Mouse (Mus musculus) CH12.LX (cell line): ENCODE measurements around the gene Espl1. TPM values are rescaled to one million over a fixed set of nuclear protein-coding genes. Genes with fewer than 3 reads are reported as not detected.

Experiments
- DNase-seq: peaks from one replicate; pipeline ENCODE4 v3.0.0-alpha.2; 2013; ENCODE audit errors: extremely low read depth
- H3K27ac ChIP-seq: 2 replicates; pipeline ENCODE4 v1.5.1; 2012; ENCODE audit warnings: low read depth, mild to moderate bottlenecking, control low read depth, moderate library complexity; ENCODE audit not compliant: insufficient read depth
- H3K27me3 ChIP-seq: replicated peaks from 2 replicates; pipeline ENCODE3; 2012; ENCODE audit warnings: inconsistent platforms
- H3K36me3 ChIP-seq, 2 experiments: replicated peaks in 1 of 2; 2 replicates each; pipeline versions ENCODE3 to v1.6.1; 2012; ENCODE audit warnings: inconsistent platforms in 1 of 2, low read length in 1 of 2, mild to moderate bottlenecking in 1 of 2, mixed read lengths in 1 of 2, moderate library complexity in 1 of 2; ENCODE audit not compliant: control insufficient read depth in 1 of 2, insufficient read depth in 1 of 2
- H3K4me1 ChIP-seq, 2 experiments: 2 replicates each; pipeline ENCODE4 v1.6.1; 2012; ENCODE audit warnings: inconsistent platforms in 1 of 2, moderate library complexity in 1 of 2; ENCODE audit not compliant: insufficient read depth in 2 of 2, control insufficient read depth in 1 of 2
- H3K4me2 ChIP-seq: 2 replicates; pipeline ENCODE4 v1.6.1; 2012; ENCODE audit warnings: low read depth, mild to moderate bottlenecking, control low read depth; ENCODE audit not compliant: poor library complexity, insufficient read depth, severe bottlenecking
- H3K4me3 ChIP-seq, 3 experiments: fragments of 150-350 bp in 1 of 3; sonication (generic) in 1 of 3; replicated peaks in 1 of 3; 2 replicates each; pipeline versions ENCODE3 to v1.5.1; 2011 to 2012; ENCODE audit warnings: low read depth in 2 of 3, low read length in 2 of 3, mild to moderate bottlenecking in 2 of 3, moderate library complexity in 2 of 3, control low read depth in 1 of 3, improper control_type of control experiment in 1 of 3, inconsistent platforms in 1 of 3, mixed read lengths in 1 of 3; ENCODE audit not compliant: poor library complexity in 1 of 3
- H3K79me2 ChIP-seq: replicated peaks from 2 replicates; pipeline ENCODE4 v1.6.1; 2012; ENCODE audit warnings: mild to moderate bottlenecking, moderate library complexity; ENCODE audit not compliant: control insufficient read depth, poor library complexity, insufficient read depth, severe bottlenecking; ENCODE audit errors: extremely low read depth
- H3K9ac ChIP-seq: 2 replicates; pipeline ENCODE4 v1.6.1; 2012; ENCODE audit warnings: low read depth, mild to moderate bottlenecking, control low read depth, moderate library complexity; ENCODE audit not compliant: insufficient read depth
- H3K9me3 ChIP-seq: replicated peaks from 2 replicates; pipeline ENCODE3; 2012; ENCODE audit warnings: low read length, inconsistent platforms, mixed read lengths
- CTCF ChIP-seq, 2 experiments: IDR thresholded peaks in 1 of 2; conservative IDR thresholded peaks in 1 of 2; 2 replicates each; pipeline ENCODE4 v1.5.1; 2011 to 2012; ENCODE audit warnings: low read depth in 2 of 2, low read length in 2 of 2, improper control_type of control experiment in 1 of 2, inconsistent platforms in 1 of 2, mild to moderate bottlenecking in 1 of 2, moderate library complexity in 1 of 2
- EP300 ChIP-seq: IDR thresholded peaks from 2 replicates; pipeline ENCODE4 v1.6.1; 2011; ENCODE audit warnings: low read length, improper control_type of control experiment
- ETS1 ChIP-seq: conservative IDR thresholded peaks from 2 replicates; pipeline ENCODE4 v1.6.1; 2012; ENCODE audit warnings: low read depth, mild to moderate bottlenecking, inconsistent platforms, low read length, improper control_type of control experiment, moderate library complexity
- MXI1 ChIP-seq: IDR thresholded peaks from 2 replicates; pipeline ENCODE4 v1.6.1; 2011; ENCODE audit warnings: mild to moderate bottlenecking, low read depth, low read length, improper control_type of control experiment
- MYC ChIP-seq: IDR thresholded peaks from 2 replicates; pipeline ENCODE4 v1.6.1; 2011; ENCODE audit warnings: low read depth, mild to moderate bottlenecking, improper control_type of control experiment, low read length
- POLR2AphosphoS2 ChIP-seq: IDR thresholded peaks from 2 replicates; pipeline ENCODE4 v1.6.1; 2011; ENCODE audit warnings: low read depth, low read length, improper control_type of control experiment
- RAD21 ChIP-seq: IDR thresholded peaks from 2 replicates; pipeline ENCODE4 v1.6.1; 2011; ENCODE audit warnings: low read depth, mild to moderate bottlenecking, low read length, improper control_type of control experiment, moderate library complexity
- SIN3A ChIP-seq: IDR thresholded peaks from 2 replicates; pipeline ENCODE4 v1.6.1; 2012; ENCODE audit warnings: low read length, improper control_type of control experiment, inconsistent platforms
- SMC3 ChIP-seq: IDR thresholded peaks from 2 replicates; pipeline ENCODE4 v1.6.1; 2011; ENCODE audit warnings: low read depth, low read length, improper control_type of control experiment
- USF1 ChIP-seq: IDR thresholded peaks from 2 replicates; pipeline ENCODE4 v1.6.1; 2014; ENCODE audit warnings: low read depth, mild to moderate bottlenecking, inconsistent platforms, low read length, improper control_type of control experiment
- USF2 ChIP-seq: conservative IDR thresholded peaks from 2 replicates; pipeline ENCODE4 v1.6.1; 2011; ENCODE audit warnings: low read depth, low read length, improper control_type of control experiment
- ZKSCAN1 ChIP-seq: IDR thresholded peaks from 2 replicates; pipeline ENCODE4 v1.6.1; 2012; ENCODE audit warnings: low read depth, inconsistent platforms, low read length, improper control_type of control experiment, borderline replicate concordance
- ZNF384 ChIP-seq: IDR thresholded peaks from 2 replicates; pipeline ENCODE4 v1.6.1; 2012; ENCODE audit warnings: low read depth, low read length, improper control_type of control experiment, inconsistent platforms
- dilution Hi-C: fragments of 300-500 bp; cut with MboI; formaldehyde crosslinking; loops from 2 replicates; pipeline ENCODE4 v1.14.3; 2020; ENCODE audit warnings: low sequenced_read_pairs; ENCODE audit not compliant: extremely low pct_unique_long_range_greater_than_20kb, extremely low pct_ligation_motif_present
- in situ Hi-C: fragments of 300-500 bp; cut with MboI; formaldehyde crosslinking; loops from 3 replicates; pipeline ENCODE4 v1.14.3; 2019; ENCODE audit warnings: low sequenced_read_pairs, low pct_ligation_motif_present, low pct_unique_long_range_greater_than_20kb, mixed read lengths
- polyA plus RNA-seq: library from polyadenylated mRNA; unstranded; fragments of >175 nt; gene quantifications from 2 replicates; pipeline ENCODE4 v1.2.1, GENCODE M21; 2012; ENCODE audit warnings: low read depth; ENCODE audit not compliant: insufficient read length
- total RNA-seq, 2 experiments: library from RNA; depleted of rRNA; stranded (reverse); fragments of 300-350 nt in 1 of 2; fragments of >200 nt in 1 of 2; gene quantifications; 2 replicates each; pipeline ENCODE4 v1.2.3; 2012 to 2014

Gene Espl1
- total and polyA plus RNA-seq, 3 experiments = 41.3 to 80.7 (median 51.0) TPM

DNA sequence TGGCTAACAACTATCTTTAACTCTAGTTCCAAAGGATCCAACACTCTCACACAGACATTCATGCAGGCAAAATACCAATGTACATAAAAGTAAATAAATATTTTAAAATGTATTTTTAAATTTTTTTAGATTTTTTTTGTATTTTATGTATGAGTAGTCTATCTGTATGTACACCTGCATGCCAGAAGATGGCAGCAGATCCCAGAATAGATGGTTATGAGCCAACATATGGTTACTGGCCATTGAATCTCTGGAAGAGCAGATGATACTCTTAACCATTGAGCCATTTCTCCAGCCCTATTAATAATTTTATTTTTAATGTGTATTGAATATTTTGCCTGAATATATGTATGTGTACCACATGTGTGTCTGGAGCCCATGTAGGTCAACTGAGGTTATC, 8.7 kb upstream of the Espl1 start:
- Histone ChIP-seq H3K27me3 (no peaks in the 10 kb centered on the region), H3K36me3 (peaks cover 3 to 11% of the 10 kb centered on the region in 2 experiments), H3K4me3 (no peak overlapping the region), H3K9me3 (no peaks in the 10 kb centered on the region), H3K4me1 (no peaks in the 10 kb centered on the region), H3K9ac (no peak overlapping the region), H3K27ac (no peak overlapping the region), H3K79me2 (no peaks in the 10 kb centered on the region), H3K4me2 (no peak overlapping the region)
- dilution Hi-C loops = no loop called here
- in situ Hi-C loops = loop anchor here (5.0 kb wide), 1 partner anchor 50 kb away; no protein-coding TSS in a partner anchor
- peak; percentile 76 for DNase-seq
- TF ChIP-seq SMC3 (peak; percentile 71), CTCF (conservative IDR thresholded peaks at IDR 0.05 in 1 of 2, IDR thresholded peaks at IDR 0.05 in 1 of 2; ENCODE audit: low read depth in 2 of 2, low read length in 2 of 2) (peak; percentile 29 to 86; a peak in 2 of 4 replicates), ETS1 (no peak), RAD21 (peak; percentile 89), ZKSCAN1 (no peak), POLR2AphosphoS2 (no peak), MYC (peak; percentile 60; the same call in 1 of the 2 replicates), ZNF384 (peak; percentile 80)
- TF ChIP-seq, all 38 proteins: peak for 5

- peak overlapping the region; percentile 63 to 97 (median 73) for H3K4me3 ChIP-seq
- H3K9ac ChIP-seq = peak overlapping the region; percentile 68
- DNase-seq = peak; percentile 28
- dilution Hi-C loops (no loop called here), in situ Hi-C loops (no loop called here)
- H3K36me3 ChIP-seq = peaks cover 25 to 37% of the 10 kb centered on the region in 2 experiments
- H3K79me2 ChIP-seq = peaks cover 15% of the 10 kb centered on the region
- H3K4me1 ChIP-seq = peaks cover 0 to 24% of the 10 kb centered on the region in 2 experiments; a peak in 2 of 4 replicates
- H3K4me2 ChIP-seq = peak overlapping the region; percentile 60
- no peak overlapping the region for H3K27ac ChIP-seq
- no peak for TF ChIP-seq USF2
- TF ChIP-seq USF1 = no peak
- no peak for TF ChIP-seq EP300
- no peak for TF ChIP-seq CTCF (conservative IDR thresholded peaks at IDR 0.05 in 1 of 2, IDR thresholded peaks at IDR 0.05 in 1 of 2; ENCODE audit: low read depth in 2 of 2, low read length in 2 of 2)
- no peak for TF ChIP-seq SIN3A
- TF ChIP-seq MXI1 = no peak
- no peaks in the 10 kb centered on the region for H3K27me3 ChIP-seq
- H3K9me3 ChIP-seq = no peaks in the 10 kb centered on the region
Observed at GRCm38 (mm10) chr15:102296368-102297006, 421 bp downstream of the Espl1 start.
